Mouse (Mus musculus): ENCODE measurements at regions not wholly inside any gene's neighbourhood (a gene's known extent, or its start where the extent isn't known, plus 50 kb on each side); places are given as distances from the start of the nearest gene placed in this dataset.

GRCm38 (mm10) chr19:27617522-27617921, 187.9 kb upstream of the Pum3 start:
- no peak for TF ChIP-seq POLR2A (IDR thresholded peaks at IDR 0.05; ENCODE audit: insufficient read depth, low read length)
- no peak for TF ChIP-seq CTCF (IDR thresholded peaks at IDR 0.05; ENCODE audit: low read depth, low read length)
